Mouse (Mus musculus) olfactory bulb, adult 2 months (tissue): ENCODE data around the gene C2cd4c. TPM values are rescaled to one million over a fixed set of nuclear protein-coding genes. Genes with fewer than 3 reads are reported as not detected.

Source experiments
- H3K27ac ChIP-seq: fragments of 200-500 bp; 2 replicates; pipeline ENCODE4 v1.5.1; 2012; ENCODE audit warnings: low read depth, low read length; ENCODE audit not compliant: insufficient read depth
- H3K4me1 ChIP-seq: fragments of 200-500 bp; 2 replicates; pipeline ENCODE4 v1.6.1; 2012; ENCODE audit warnings: low read length; ENCODE audit not compliant: control insufficient read depth, insufficient read depth
- H3K4me3 ChIP-seq: fragments of 200-500 bp; 2 replicates; pipeline ENCODE4 v1.5.1; 2012; ENCODE audit warnings: mild to moderate bottlenecking, low read depth, low read length, moderate library complexity; ENCODE audit not compliant: insufficient read depth
- CTCF ChIP-seq: fragments of 200-500 bp; IDR thresholded peaks from 2 replicates; pipeline ENCODE4 v1.5.1; 2012; ENCODE audit warnings: low read depth, mild to moderate bottlenecking, low read length, moderate library complexity; ENCODE audit not compliant: insufficient read depth
- POLR2A ChIP-seq: fragments of 200-500 bp; IDR thresholded peaks from 2 replicates; pipeline ENCODE4 v1.6.1; 2012; ENCODE audit warnings: mild to moderate bottlenecking, low read depth, low read length, moderate library complexity; ENCODE audit not compliant: insufficient read depth
- WGBS: fragments of 180-500 bp; shearing (Covaris S2); methylation state at CpG from one replicate; pipeline ENCODE4 v1.1.7; 2018; 5-methylcytosine and 5-hydroxymethylcytosine counted together
- polyA plus RNA-seq: library from polyadenylated mRNA; stranded (reverse); fragments of >200 nt; gene quantifications from 2 replicates; pipeline ENCODE4 v1.2.4, GENCODE M21; 2012; ENCODE audit warnings: low replicate concordance; ENCODE audit not compliant: missing spikeins, insufficient read depth, insufficient read length

C2cd4c gene
- polyA plus RNA-seq, 1 experiment: not detected

GRCm38 (mm10) chr10:79585136-79585535, 28.7 kb downstream of the C2cd4c start:
- no peaks in the 10 kb centered on the region for H3K4me1 ChIP-seq
- no peak overlapping the region for H3K4me3 ChIP-seq
- no peak overlapping the region for H3K27ac ChIP-seq
- TF ChIP-seq POLR2A (no peak), CTCF (no peak)
- WGBS: 89% methylated on average over 6 of the region's 6 CpGs

GRCm38 (mm10) chr10:79584426-79584825, 29.4 kb downstream of the C2cd4c start:
- Histone ChIP-seq H3K27ac (no peak overlapping the region), H3K4me1 (no peaks in the 10 kb centered on the region), H3K4me3 (no peak overlapping the region)
- no peak for TF ChIP-seq CTCF
- no peak for TF ChIP-seq POLR2A
- WGBS: 86% methylated on average over 9 of the region's 9 CpGs

- no peaks in the 10 kb centered on the region for H3K4me1 ChIP-seq
- no peak overlapping the region for H3K27ac ChIP-seq
- 71% methylated on average over 7 of the region's 7 CpGs for WGBS
- H3K4me3 ChIP-seq: no peak overlapping the region
- TF ChIP-seq POLR2A (no peak), CTCF (no peak)
These were observed 29.8 kb downstream of the C2cd4c start for GRCm38 (mm10) chr10:79584021-79584420.

GRCm38 (mm10) chr10:79581501-79581900, 32.3 kb downstream of the C2cd4c start:
- Histone ChIP-seq H3K27ac (no peak overlapping the region), H3K4me1 (no peaks in the 10 kb centered on the region), H3K4me3 (no peak overlapping the region)
- TF ChIP-seq POLR2A: no peak
- TF ChIP-seq CTCF: no peak
- WGBS: 89% methylated on average over 8 of the region's 8 CpGs

- TF ChIP-seq CTCF (no peak), POLR2A (no peak)
- H3K4me1 ChIP-seq: no peaks in the 10 kb centered on the region
- no peak overlapping the region for H3K27ac ChIP-seq
- 41% methylated on average over 6 of the region's 6 CpGs for WGBS
- H3K4me3 ChIP-seq: no peak overlapping the region
These were observed 33.0 kb downstream of the C2cd4c start for GRCm38 (mm10) chr10:79580811-79581210.

GRCm38 (mm10) chr10:79580356-79580755, 33.5 kb downstream of the C2cd4c start:
- 75% methylated on average over 7 of the region's 7 CpGs for WGBS
- Histone ChIP-seq H3K4me1 (no peaks in the 10 kb centered on the region), H3K4me3 (no peak overlapping the region), H3K27ac (no peak overlapping the region)
- TF ChIP-seq CTCF (no peak), POLR2A (no peak)

GRCm38 (mm10) chr10:79579781-79580180, 34.0 kb downstream of the C2cd4c start:
- WGBS: 81% methylated on average over 12 of the region's 12 CpGs
- TF ChIP-seq POLR2A: no peak
- no peak for TF ChIP-seq CTCF
- Histone ChIP-seq H3K4me1 (no peaks in the 10 kb centered on the region), H3K27ac (no peak overlapping the region), H3K4me3 (no peak overlapping the region)

GRCm38 (mm10) chr10:79578891-79579290, 34.9 kb downstream of the C2cd4c start:
- no peak overlapping the region for H3K4me3 ChIP-seq
- no peak overlapping the region for H3K27ac ChIP-seq
- 68% methylated on average over 7 of the region's 7 CpGs for WGBS
- no peaks in the 10 kb centered on the region for H3K4me1 ChIP-seq
- TF ChIP-seq POLR2A (no peak), CTCF (no peak)

GRCm38 (mm10) chr10:79578276-79578675, 35.5 kb downstream of the C2cd4c start:
- 35% methylated on average over 9 of the region's 9 CpGs for whole genome bisulfite sequencing
- no peak overlapping the region for H3K27ac ChIP-seq
- H3K4me3 ChIP-seq: no peak overlapping the region
- TF ChIP-seq CTCF (no peak), POLR2A (no peak)
- no peaks in the 10 kb centered on the region for H3K4me1 ChIP-seq

- Histone ChIP-seq H3K4me3 (no peak overlapping the region), H3K27ac (no peak overlapping the region), H3K4me1 (no peaks in the 10 kb centered on the region)
- TF ChIP-seq CTCF (no peak), POLR2A (no peak)
- 66% methylated on average over 4 of the region's 4 CpGs for WGBS
These were observed 36.4 kb downstream of the C2cd4c start for GRCm38 (mm10) chr10:79577376-79577775.
